Mouse (Mus musculus) heart, adult 2 months (tissue): ENCODE data around the gene Mgrn1. TPM values are rescaled to one million over a fixed set of nuclear protein-coding genes. Genes with fewer than 3 reads are reported as not detected.

Source experiments
- DNase-seq, 2 experiments: peaks; one replicate each; pipeline ENCODE4 v3.0.0; 2021
- H3K27ac ChIP-seq: fragments of 200-600 bp; 2 replicates; pipeline ENCODE4 v1.8.1; 2022
- H3K27me3 ChIP-seq: fragments of 200-500 bp; 2 replicates; pipeline ENCODE4 v1.6.1; 2012; ENCODE audit warnings: mild to moderate bottlenecking, low read length, inconsistent platforms, mixed read lengths; ENCODE audit not compliant: control insufficient read depth, insufficient read depth
- H3K36me3 ChIP-seq: fragments of 200-500 bp; 2 replicates; pipeline ENCODE4 v1.6.1; 2012; ENCODE audit warnings: low read length, inconsistent platforms; ENCODE audit not compliant: control insufficient read depth, insufficient read depth
- H3K4me1 ChIP-seq: fragments of 200-500 bp; 2 replicates; pipeline ENCODE4 v1.6.1; 2011; ENCODE audit warnings: low read length; ENCODE audit not compliant: control insufficient read depth, insufficient read depth
- H3K4me3 ChIP-seq: fragments of 200-600 bp; 2 replicates; pipeline ENCODE4 v1.8.1; 2022
- H3K79me2 ChIP-seq: fragments of 200-500 bp; replicated peaks from 2 replicates; pipeline ENCODE4 v1.6.1; 2012; ENCODE audit warnings: mild to moderate bottlenecking, inconsistent platforms, low read length, moderate library complexity, mixed read lengths; ENCODE audit not compliant: control insufficient read depth, insufficient read depth
- H3K9ac ChIP-seq: fragments of 200-500 bp; 2 replicates; pipeline ENCODE4 v1.6.1; 2012; ENCODE audit warnings: low read depth, mild to moderate bottlenecking, control low read depth, inconsistent platforms, low read length, mixed read lengths
- CTCF ChIP-seq: fragments of 200-600 bp; IDR thresholded peaks from 2 replicates; pipeline ENCODE4 v1.8.1; 2022; ENCODE audit warnings: antibody characterized with exemption, mild to moderate bottlenecking, moderate library complexity
- EP300 ChIP-seq: fragments of 200-500 bp; IDR thresholded peaks from 2 replicates; pipeline ENCODE4 v1.6.1; 2011; ENCODE audit warnings: low read depth, low read length, control low read depth; ENCODE audit not compliant: insufficient read depth
- POLR2A ChIP-seq: fragments of 200-500 bp; IDR thresholded peaks from 2 replicates; pipeline ENCODE4 v1.6.1; 2011; ENCODE audit warnings: mild to moderate bottlenecking, low read depth, low read length, control low read depth; ENCODE audit not compliant: insufficient read depth
- WGBS: fragments of 180-500 bp; shearing (Covaris S2); methylation state at CpG from one replicate; pipeline ENCODE4 v1.1.7; 2018; 5-methylcytosine and 5-hydroxymethylcytosine counted together
- intact Hi-C: fragments of 180-260 bp; cut with DNase I; formaldehyde crosslinking; loops from one replicate; pipeline ENCODE4 v1.15.1; 2025
- polyA plus RNA-seq: library from polyadenylated mRNA; depleted of rRNA; stranded (reverse); fragments of >200 nt; gene quantifications from 2 replicates; pipeline ENCODE4 v1.2.3, GENCODE M21; 2012
- total RNA-seq, 2 experiments: library from RNA; stranded (reverse); gene quantifications; 2 replicates each; pipeline ENCODE4 v1.2.3; 2021

Mgrn1 gene
- total and polyA plus RNA-seq, 3 experiments, result 148 to 274 (median 168) TPM

GRCm38 (mm10) chr16:4906559-4906958 is 20.5 kb downstream of the Mgrn1 start:
- intact Hi-C loops, result no loop called here
- H3K27ac ChIP-seq, result no peak overlapping the region
- TF ChIP-seq EP300 (no peak), POLR2A (no peak), CTCF (no peak)

GRCm38 (mm10) chr16:4907386-4907785 is 21.3 kb downstream of the Mgrn1 start:
- H3K27ac ChIP-seq, result no peak overlapping the region

More at GRCm38 (mm10) chr16:4906559-4906958, 20.5 kb downstream of the Mgrn1 start:
- peaks cover 12% of the 10 kb centered on the region for H3K4me1 ChIP-seq
- no peak overlapping the region for H3K4me3 ChIP-seq
- H3K27me3 ChIP-seq, result no peaks in the 10 kb centered on the region
- H3K36me3 ChIP-seq, result peaks cover 2% of the 10 kb centered on the region; the same call in 1 of the 2 replicates
- H3K9ac ChIP-seq, result no peak overlapping the region
- DNase-seq, result no peak
- H3K79me2 ChIP-seq, result peaks cover 2% of the 10 kb centered on the region; the same call in 1 of the 2 replicates

GRCm38 (mm10) chr16:4907972-4908371 is 21.9 kb downstream of the Mgrn1 start:
- TF ChIP-seq EP300, result no peak
- no peak for TF ChIP-seq CTCF
- no peak for TF ChIP-seq POLR2A
- peaks cover 17% of the 10 kb centered on the region for H3K4me1 ChIP-seq
- H3K79me2 ChIP-seq, result peaks cover 2% of the 10 kb centered on the region; the same call in 1 of the 2 replicates
- H3K36me3 ChIP-seq, result 0 out of 2 replicates have a peak, but pooled peaks cover 2% of the 10 kb centered on the region
- peak in 1 of 2 experiments; percentile 22 for DNase-seq
- WGBS, result 60% methylated on average over 5 of the region's 5 CpGs
- H3K27ac ChIP-seq, result no peak overlapping the region
- no peaks in the 10 kb centered on the region for H3K27me3 ChIP-seq
- no peak overlapping the region for H3K9ac ChIP-seq
- H3K4me3 ChIP-seq, result no peak overlapping the region
- intact Hi-C loops, result no loop called here

More at GRCm38 (mm10) chr16:4907386-4907785, 21.3 kb downstream of the Mgrn1 start:
- peak in 1 of 2 experiments; percentile 21 for DNase-seq
- intact Hi-C loops, result no loop called here
- no peak for TF ChIP-seq CTCF
- TF ChIP-seq EP300, result 0 out of 2 replicates have a peak, but pooled peaks have one; percentile 22
- Histone ChIP-seq H3K9ac (no peak overlapping the region), H3K36me3 (0 out of 2 replicates have a peak, but pooled peaks cover 2% of the 10 kb centered on the region), H3K4me3 (no peak overlapping the region), H3K79me2 (peaks cover 2% of the 10 kb centered on the region; the same call in 1 of the 2 replicates), H3K27me3 (no peaks in the 10 kb centered on the region), H3K4me1 (peaks cover 12% of the 10 kb centered on the region)
- WGBS, result 51% methylated on average over 2 of the region's 2 CpGs

- Histone ChIP-seq H3K4me3 (no peak overlapping the region), H3K27me3 (no peaks in the 10 kb centered on the region), H3K36me3 (0 out of 2 replicates have a peak, but pooled peaks cover 2% of the 10 kb centered on the region), H3K9ac (no peak overlapping the region), H3K4me1 (peaks cover 23% of the 10 kb centered on the region), H3K27ac (no peak overlapping the region), H3K79me2 (no peaks in the 10 kb centered on the region)
- DNase-seq, result no peak
- WGBS, result 100% methylated on average over 2 of the region's 2 CpGs
- TF ChIP-seq POLR2A (no peak), CTCF (peak; percentile 71)
- intact Hi-C loops, result no loop called here
Measured at GRCm38 (mm10) chr16:4909745-4910144, 23.7 kb downstream of the Mgrn1 start.

GRCm38 (mm10) chr16:4910758-4911157 is 24.7 kb downstream of the Mgrn1 start:
- Histone ChIP-seq H3K4me3 (no peak overlapping the region), H3K79me2 (no peaks in the 10 kb centered on the region), H3K27ac (no peak overlapping the region), H3K36me3 (0 out of 2 replicates have a peak, but pooled peaks cover 2% of the 10 kb centered on the region), H3K4me1 (peaks cover 18% of the 10 kb centered on the region), H3K9ac (no peak overlapping the region), H3K27me3 (no peaks in the 10 kb centered on the region)
- TF ChIP-seq EP300 (no peak), POLR2A (no peak), CTCF (no peak)
- 95% methylated on average over 8 of the region's 8 CpGs for WGBS
- intact Hi-C loops, result no loop called here
- DNase-seq, result no peak

- Histone ChIP-seq H3K4me3 (no peak overlapping the region), H3K27me3 (no peaks in the 10 kb centered on the region), H3K36me3 (peaks cover 2% of the 10 kb centered on the region; the same call in 1 of the 2 replicates), H3K27ac (peak overlapping the region; percentile 58), H3K4me1 (peaks cover 16% of the 10 kb centered on the region), H3K79me2 (no peaks in the 10 kb centered on the region), H3K9ac (no peak overlapping the region)
- intact Hi-C loops, result loop anchor here (2.0 kb wide), 1 partner anchor 33 kb away; no protein-coding TSS in a partner anchor
- 73% methylated on average over 10 of the region's 10 CpGs for WGBS
- no peak for DNase-seq
- TF ChIP-seq EP300 (no peak), CTCF (no peak), POLR2A (no peak)
Measured at GRCm38 (mm10) chr16:4912074-4912648, 26.1 kb downstream of the Mgrn1 start.
